Mouse (Mus musculus) NIH3T3 (cell line): ENCODE results near the gene Dst.
"Not testable (repeated sequence)": the region's sequence is repeated elsewhere in the genome, so short reads cannot be mapped to it uniquely, and the experiment has no call there.

Experiments used
- DNase-seq: peaks from one replicate; pipeline ENCODE4 v3.0.0-alpha.2; 2012; ENCODE audit warnings: low read depth

The Dst gene

DNA sequence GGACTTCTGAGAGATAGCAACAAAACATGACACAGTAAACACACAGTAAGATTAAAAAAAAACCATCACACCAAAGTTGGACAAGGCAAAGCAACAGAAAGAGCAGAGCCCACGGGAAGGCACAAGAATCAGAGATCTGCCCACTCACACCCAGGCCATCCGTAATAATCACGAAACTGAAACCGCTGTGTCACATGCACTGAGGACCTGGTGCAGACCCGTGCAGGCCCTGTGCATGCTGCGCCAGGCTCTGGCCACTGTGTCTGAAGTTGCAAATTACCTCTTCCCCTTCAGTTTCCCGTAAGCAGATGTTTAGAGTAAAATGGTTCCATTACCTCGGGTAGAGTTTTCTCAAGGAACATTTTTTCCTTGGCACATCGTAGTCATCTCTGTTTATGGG, 389.6 kb downstream of the Dst start:
- no peak for DNase-seq

DNA sequence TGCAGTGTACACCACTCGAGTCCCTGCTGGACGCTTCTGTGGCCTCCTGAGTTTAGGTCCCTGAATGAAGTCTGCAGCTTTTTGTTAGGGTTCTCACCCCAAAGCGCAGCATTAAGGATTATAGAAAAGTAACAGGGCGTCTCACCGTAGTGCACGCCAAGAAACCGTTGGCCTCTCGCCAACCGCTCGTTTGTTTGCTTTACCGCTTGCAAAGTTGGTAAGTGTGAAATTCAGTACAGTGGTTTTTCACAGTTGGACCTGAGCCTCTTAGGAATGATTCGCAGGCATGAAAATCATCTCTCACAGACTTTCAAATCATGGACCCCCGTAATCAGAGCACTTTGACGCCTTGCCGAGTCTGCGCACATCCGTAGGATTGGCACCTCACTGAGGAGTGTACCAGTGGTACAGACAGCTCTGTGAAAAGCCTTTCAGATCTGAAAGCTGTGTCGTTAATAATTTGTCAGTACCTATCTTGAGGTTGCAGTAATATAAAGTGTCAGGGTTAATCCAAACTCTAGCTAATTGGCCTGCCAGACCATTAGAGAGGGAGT, 390.7 kb downstream of the Dst start:
- peak; percentile 18 for DNase-seq

DNA sequence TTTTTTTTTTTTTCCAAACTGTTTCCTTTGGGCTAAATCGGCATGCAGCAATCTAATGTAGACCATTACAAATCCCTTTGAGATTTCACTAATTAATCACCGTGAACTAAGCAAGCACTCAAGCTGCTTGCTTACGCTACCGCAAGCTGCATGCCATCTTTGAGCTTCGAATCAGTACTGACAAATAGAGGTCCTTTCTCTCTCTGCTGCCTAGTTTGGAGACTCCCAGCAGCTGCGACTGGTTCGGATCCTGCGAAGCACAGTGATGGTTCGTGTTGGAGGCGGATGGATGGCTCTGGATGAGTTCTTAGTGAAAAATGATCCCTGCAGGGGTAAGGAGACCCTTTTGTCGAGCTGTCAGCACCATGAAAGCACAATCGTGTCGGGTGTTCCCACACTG, 391.5 kb downstream of the Dst start:
- no peak for DNase-seq

DNA sequence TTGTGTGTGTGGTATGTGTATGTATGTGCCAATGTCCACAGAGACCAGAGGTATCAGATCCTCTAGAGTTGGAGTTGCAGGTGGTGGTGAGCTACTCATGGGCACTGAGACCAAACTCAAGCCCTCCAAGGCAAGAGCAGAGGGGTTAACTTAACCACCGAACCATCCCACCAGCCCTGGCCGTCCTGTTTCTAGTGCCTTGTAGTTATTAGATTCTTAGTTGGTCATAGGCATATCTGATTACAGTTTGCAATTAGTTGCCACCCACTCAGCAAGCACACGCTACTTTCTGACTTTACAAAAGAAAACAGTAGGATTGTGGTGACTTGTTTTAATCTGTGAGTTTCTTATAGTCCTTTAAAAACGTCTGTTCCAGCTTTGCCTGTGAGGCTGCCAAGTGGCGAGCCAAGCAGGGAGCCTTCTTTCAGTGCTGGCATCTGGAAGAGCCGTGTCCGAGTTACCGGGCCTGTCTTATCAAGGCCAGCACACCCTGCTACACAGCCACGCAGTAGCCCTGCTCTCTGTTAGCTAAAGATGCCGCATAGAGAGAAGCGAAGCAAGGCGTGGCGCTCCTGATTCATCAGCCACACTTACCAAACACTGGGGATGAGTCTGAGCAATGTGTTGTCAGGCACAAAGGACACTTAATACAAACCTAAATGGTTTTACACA, 392.4 kb downstream of the Dst start:
- no peak for DNase-seq

DNA sequence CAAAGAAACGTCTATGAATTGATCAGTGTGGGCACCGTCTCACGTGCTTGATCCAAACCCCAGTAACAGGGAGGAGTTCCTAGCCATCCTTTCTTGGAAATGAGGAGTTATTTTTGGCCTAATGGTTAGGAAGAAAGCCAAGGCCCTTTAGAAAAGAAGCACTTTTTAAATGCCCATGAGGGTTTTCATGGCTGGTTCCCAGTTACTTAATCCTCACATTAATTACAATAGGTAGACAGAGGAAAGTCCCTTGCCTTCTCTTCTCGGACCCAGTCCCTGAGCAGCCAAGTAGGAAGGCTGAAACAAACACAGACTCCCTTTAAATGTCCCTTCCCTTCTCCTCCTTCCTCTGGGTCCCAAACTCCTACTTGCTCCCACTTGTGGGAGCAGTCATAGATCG, 396.2 kb downstream of the Dst start:
- DNase-seq, result no peak

DNA sequence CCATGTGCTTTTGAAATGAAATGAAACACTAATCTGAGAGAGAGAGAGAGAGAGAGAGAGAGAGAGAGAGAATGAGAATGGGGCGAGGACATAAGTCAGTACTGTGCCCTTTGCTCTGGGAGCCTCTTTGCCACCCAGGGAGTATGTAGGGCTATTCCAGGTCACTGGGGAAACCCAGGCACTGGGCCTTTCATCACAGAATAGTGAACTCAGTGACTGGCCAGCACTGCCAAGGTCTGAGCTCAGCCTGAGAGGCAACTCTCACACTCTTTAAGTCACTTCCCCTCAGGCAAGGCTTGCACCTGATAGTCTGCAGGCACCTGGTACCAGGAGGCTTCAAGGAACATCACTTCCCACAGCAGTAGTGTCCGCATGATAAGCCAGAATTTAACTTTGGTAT, 398.7 kb downstream of the Dst start:
- no peak for DNase-seq

DNA sequence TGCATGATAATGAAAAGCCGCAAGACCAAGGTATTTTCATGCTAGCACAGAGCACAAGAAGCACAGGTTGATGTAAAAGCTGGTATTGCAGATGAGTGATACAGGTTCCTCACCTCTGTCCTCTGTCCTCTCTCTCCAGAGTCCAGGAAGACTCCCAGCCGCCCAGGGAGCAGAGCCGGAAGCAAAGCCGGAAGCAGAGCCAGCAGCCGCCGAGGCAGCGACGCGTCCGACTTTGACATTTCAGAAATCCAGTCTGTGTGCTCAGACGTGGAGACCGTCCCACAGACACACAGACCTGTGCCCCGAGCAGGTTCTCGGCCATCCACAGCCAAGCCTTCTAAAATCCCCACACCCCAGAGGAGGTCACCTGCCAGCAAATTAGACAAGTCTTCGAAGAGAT, 399.2 kb downstream of the Dst start:
- DNase-seq, result no peak

DNA sequence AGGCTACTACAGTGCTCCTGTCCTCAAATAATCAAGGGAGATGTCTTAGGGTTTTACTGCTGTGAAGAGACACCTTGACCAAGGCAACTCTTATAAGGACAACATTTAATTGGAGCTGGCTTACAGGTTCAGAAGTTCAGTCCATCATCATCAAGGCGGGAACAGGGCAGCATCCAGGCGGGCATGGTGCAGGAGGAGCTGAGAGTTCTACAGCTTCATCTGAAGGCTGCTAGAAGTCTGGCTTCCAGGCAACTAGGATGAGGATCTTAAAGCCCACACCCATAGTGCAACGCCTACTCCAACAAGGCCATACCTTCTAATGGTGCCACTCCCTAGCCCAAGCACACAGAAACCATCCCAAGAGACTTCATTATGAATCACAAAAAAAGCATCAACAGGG, 400.8 kb downstream of the Dst start:
- not testable (repeated sequence) for DNase-seq

DNA sequence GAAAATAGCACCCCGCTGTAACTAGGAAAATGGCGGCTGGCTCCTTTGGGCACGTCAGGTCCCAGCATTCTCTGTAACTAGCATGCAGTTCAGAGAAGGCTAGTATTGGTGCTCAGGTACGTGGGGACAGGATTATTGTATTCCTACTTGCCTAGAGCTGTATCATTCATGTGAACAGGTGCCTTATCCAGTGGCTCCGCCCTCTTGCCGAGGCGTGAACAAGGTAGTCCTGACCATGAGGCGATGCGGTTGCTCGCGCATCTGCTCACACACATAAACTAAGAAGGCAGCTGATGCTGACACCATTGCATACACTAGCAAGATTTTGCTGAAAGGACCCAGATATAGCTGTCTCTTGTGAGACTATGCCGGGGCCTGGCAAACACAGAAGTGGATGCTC, 401.4 kb downstream of the Dst start:
- DNase-seq, result no peak

DNA sequence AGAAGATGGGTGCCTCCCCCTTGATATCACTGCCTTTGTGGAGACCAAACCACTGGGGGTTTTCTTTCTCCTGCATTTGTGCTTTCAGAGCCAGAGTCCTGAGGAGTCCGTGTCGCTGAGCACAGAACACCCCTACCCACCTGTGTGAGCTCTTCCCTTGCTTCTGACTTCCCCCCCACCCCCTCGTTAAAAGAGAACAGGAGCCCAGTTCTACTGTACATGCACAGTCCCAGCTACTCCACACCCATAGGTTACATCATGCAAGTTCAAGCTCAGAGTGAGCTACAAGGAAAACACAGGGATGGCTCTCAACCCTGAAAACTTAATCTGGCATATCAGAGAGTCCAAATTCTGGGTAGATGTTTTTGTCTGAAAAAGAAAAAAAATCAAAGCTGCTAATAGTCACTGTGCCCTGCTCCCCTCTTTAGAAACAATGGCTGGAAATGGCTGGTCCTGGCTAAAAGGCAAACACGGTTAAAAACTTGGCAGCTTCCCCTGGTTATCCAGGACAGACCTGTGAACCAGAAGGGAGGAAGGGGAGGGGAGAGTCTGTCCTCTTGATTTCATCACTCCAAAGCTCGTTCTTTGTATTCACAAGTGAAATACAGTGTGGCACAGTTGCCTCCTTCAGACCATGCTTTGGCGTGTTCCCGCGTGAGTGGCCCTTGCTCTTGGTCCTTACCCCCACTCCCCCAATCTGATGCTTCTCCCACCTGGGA, 402.7 kb downstream of the Dst start:
- no peak for DNase-seq

DNA sequence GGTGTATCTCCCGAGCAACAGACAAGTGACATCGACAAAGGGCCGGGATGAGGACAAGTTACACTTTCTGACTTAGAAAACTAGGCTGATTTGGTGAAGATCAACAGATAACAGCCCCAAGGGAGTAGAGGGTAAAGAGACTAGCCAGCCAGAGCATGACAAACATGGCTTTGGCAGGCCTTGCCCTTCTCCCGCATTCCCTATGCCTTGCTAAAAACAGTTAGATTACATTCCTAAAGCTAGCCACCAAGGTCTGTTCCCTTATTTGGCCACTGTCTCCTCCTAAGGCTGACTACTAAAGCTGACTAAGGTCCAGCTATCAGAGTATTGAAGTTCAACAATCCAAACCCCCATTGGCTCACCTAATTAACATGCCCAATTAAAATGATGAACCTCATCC, 404.8 kb downstream of the Dst start:
- peak; percentile 28 for DNase-seq

DNA sequence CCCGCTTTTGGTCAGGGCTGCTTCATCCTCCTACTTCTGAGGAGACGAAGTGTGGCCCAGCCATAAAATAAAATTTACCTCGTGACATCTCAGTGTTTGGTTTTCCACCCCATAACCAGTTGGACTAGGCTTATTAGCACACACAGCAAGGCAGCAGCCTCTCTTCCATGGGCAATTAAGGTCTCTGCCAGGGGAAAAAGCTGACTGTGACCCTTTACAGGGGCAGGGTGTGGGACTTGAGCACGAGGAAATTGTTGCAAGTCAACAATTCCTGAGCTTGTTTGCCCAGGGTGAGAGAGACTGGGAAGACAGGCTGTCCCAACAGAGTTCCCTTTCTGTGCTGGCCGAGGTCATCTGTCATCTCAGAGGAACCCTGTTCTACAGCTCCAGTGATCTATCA, 407.4 kb downstream of the Dst start:
- DNase-seq, result no peak

DNA sequence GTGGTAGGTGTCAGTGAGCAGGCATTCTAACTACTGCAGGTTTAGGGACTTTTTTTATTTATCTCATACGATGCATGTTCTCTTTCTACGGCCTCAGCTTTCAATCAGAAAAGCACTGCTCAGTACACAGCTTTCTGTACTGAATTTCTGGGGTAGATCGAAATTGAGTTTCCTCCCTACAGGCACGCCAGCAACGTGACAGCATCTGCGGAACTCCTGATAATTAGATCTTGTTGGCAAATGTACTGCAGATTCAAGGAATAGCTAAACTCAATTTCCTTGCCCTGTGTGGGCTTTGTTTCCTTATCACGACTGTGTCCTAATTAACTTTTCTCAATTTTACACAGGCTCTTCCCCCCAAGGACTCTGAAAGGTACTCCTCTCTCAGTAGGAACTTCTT, 416.2 kb downstream of the Dst start:
- DNase-seq, result no peak

DNA sequence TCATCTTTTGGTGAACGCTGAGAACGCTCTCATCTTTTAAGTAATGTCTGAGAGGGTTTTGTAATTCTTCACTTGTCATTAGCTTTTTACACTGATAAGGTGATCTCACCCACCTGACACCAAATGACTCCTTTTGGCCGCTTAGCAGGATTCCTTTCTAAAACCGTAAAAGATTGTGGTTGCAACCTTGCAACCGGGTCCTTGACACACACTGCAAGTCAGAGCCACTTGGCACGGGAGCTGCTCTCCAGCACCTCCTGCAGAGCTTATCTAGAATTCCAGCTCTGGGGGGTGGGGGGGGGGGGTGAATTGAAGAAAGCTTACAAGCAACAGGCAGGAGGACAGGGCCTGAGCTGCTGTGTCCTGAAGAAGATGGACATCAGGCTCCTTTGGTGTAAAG, 420.6 kb downstream of the Dst start:
- no peak for DNase-seq

DNA sequence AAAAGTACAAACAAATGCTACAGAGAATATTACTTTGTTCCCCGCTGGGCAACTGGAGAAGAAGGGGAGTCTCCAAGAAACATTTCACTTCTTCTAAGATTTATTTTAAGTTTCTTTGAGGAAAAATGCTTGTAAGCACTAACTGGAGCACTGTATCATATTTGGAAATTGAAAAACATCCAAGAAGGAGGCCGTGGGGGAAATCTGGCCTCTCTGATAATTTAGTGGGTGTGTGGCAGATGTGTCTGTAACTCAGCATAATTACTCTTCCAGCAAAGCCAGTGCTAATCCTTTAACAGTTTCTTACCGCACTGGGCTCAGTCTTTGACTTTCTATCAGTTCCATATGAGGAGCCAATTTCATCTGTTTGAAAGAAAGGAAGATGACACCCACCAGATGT, 423.7 kb downstream of the Dst start:
- no peak for DNase-seq
